Mouse (Mus musculus): ENCODE results near the gene Abcb1b. TPM values are rescaled to one million over a fixed set of nuclear protein-coding genes. Genes with fewer than 3 reads are reported as not detected.

The Abcb1b gene
- polyA plus RNA-seq (2015; fragmentation: Nextera tagmentation; extraction: Ambion mirVana) = 2.2 and 2.5 TPM in 2 replicates

GRCm38 (mm10) chr5:8797987-8798751 lies at the start of gene Abcb1b:
Gene Abcb1b, plus strand, starts transcription at chr5:8798147.

GRCm38 (mm10) chr5:8893300-8894103 lies 95.6 kb downstream of the Abcb1b start, which contains the start of gene Abcb4:
Gene Abcb4, plus strand, starts transcription at chr5:8893717.

Other genes with a start within 250 kb of the Abcb1b start
- 32.8 and 35.3 TPM in 2 replicates for gene Rundc3b, start 175.2 kb upstream of the Abcb1b start, polyA plus RNA-seq (2015; fragmentation: Nextera tagmentation; extraction: Ambion mirVana)
- gene Abcb1a, start 138.1 kb upstream of the Abcb1b start, polyA plus RNA-seq (2015; fragmentation: Nextera tagmentation; extraction: Ambion mirVana) = 3.8 and 4.2 TPM in 2 replicates
- 0.79 and 1.8 TPM in 2 replicates for gene Abcb4, start 95.6 kb downstream of the Abcb1b start, polyA plus RNA-seq (2015; fragmentation: Nextera tagmentation; extraction: Ambion mirVana)
- 29.1 and 29.6 TPM in 2 replicates for gene Crot, start 199.2 kb downstream of the Abcb1b start, polyA plus RNA-seq (2015; fragmentation: Nextera tagmentation; extraction: Ambion mirVana)

Data from neural tube, postnatal 0 days (tissue).